Mouse (Mus musculus) heart, embryonic 11.5 days (tissue): ENCODE results near the gene Ifi27l2b. TPM values are rescaled to one million over a fixed set of nuclear protein-coding genes. Genes with fewer than 3 reads are reported as not detected.

ENCODE experiments used
- ATAC-seq: fragments of 200-750 bp; cut with Nextera tagmentation; replicated peaks from 2 replicates; pipeline ENCODE4 v1.8.0; 2017; ENCODE audit warnings: moderate library complexity; ENCODE audit not compliant: insufficient number of reproducible peaks, low FRiP score, low TSS enrichment
- H3K27ac ChIP-seq: fragments of 300-500 bp; sonication (generic); 2 replicates; pipeline ENCODE4 v1.5.1; 2014; ENCODE audit warnings: mild to moderate bottlenecking, low read depth, low read length
- H3K27me3 ChIP-seq: fragments of 300-500 bp; sonication (generic); 2 replicates; pipeline ENCODE4 v1.6.1; 2014; ENCODE audit warnings: mild to moderate bottlenecking, low read length, mixed read lengths; ENCODE audit not compliant: control insufficient read depth, insufficient read depth
- H3K36me3 ChIP-seq: fragments of 300-500 bp; sonication (generic); 2 replicates; pipeline ENCODE4 v1.6.1; 2014; ENCODE audit warnings: mild to moderate bottlenecking, low read length, moderate library complexity, mixed read lengths; ENCODE audit not compliant: control insufficient read depth, insufficient read depth
- H3K4me1 ChIP-seq: fragments of 300-500 bp; sonication (generic); 2 replicates; pipeline ENCODE4 v1.6.1; 2014; ENCODE audit warnings: low read length; ENCODE audit not compliant: control insufficient read depth, insufficient read depth
- H3K4me2 ChIP-seq: fragments of 300-500 bp; sonication (generic); 2 replicates; pipeline ENCODE4 v1.6.1; 2014; ENCODE audit warnings: mild to moderate bottlenecking, moderate library complexity
- H3K4me3 ChIP-seq: fragments of 300-500 bp; sonication (generic); 2 replicates; pipeline ENCODE4 v1.5.1; 2014; ENCODE audit warnings: low read depth, low read length
- H3K9ac ChIP-seq: fragments of 300-500 bp; sonication (generic); 2 replicates; pipeline ENCODE4 v1.6.1; 2014; ENCODE audit warnings: mild to moderate bottlenecking, low read depth, low read length, moderate library complexity
- H3K9me3 ChIP-seq: fragments of 300-500 bp; sonication (generic); replicated peaks from 2 replicates; pipeline ENCODE4 v1.6.1; 2016; ENCODE audit warnings: low read length; ENCODE audit not compliant: control insufficient read depth
- WGBS: fragments of 180-500 bp; shearing (Covaris S2); extraction: QIAGEN DNeasy Blood & Tissue Kit; methylation state at CpG from one replicate; pipeline ENCODE4 v1.1.7; 2014; ENCODE audit not compliant: insufficient replicate concordance; 5-methylcytosine and 5-hydroxymethylcytosine counted together
- polyA plus RNA-seq: library from polyadenylated mRNA; unstranded; fragments of >200 nt; fragmentation: Nextera tagmentation; extraction: Ambion mirVana; gene quantifications from 2 replicates; pipeline ENCODE4 v1.2.1, GENCODE M21; 2014

Gene Ifi27l2b
- polyA plus RNA-seq = not detected in 2 replicates

DNA sequence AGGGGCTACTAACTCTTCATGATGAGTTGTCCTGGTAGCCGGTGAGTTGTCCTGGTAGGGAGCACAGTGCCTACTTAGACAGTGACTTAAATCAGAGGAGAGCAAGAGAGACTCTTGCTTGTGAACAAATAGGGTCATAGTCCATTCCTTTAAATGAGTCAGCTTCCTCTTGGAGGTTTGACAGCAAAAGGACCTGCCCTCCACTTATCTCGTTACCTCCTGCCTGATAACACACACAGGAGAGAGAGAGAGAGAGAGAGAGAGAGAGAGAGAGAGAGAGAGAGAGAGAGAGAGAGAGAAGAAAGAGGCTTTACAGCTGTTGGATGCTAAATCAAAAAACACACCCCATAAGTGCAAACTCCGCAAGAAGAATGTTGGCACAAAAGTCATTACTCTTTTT is at the start of gene Ifi27l2b:
Gene Ifi27l2b, minus strand, starts transcription at position 84 of the 400 bp plus-strand sequence.
- ATAC-seq = no peak
- Histone ChIP-seq H3K9me3 (no peaks in the 10 kb centered on the region), H3K4me3 (no peak within 1 kb of the TSS), H3K36me3 (no peaks in the 10 kb centered on the region), H3K4me1 (no peaks in the 10 kb centered on the region), H3K27ac (no peak within 1 kb of the TSS), H3K9ac (no peak within 1 kb of the TSS), H3K27me3 (no peaks in the 10 kb centered on the region), H3K4me2 (no peak within 1 kb of the TSS)
- whole genome bisulfite sequencing = 41% methylated on average over 3 of the region's 3 CpGs

DNA sequence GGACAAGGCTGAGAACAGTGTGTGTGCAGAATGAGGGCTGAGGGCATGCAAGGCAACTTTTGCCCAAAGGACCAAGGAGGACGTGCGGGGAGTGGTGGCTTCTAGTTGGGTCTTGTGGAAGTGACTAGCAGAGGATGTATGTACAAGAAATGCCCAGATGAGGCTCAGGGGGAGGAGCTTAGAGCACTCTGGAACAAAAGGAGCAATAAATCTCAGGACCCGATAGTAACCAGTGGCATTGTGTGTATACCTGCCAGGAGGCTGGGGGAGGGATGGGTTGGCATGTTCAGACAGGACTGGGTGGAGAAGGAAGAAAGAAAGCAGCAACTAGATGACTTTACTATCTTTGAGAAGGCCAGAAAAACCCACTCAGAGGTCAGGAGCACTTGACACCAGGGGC is 47.4 kb upstream of the Ifi27l2b start:
- H3K27me3 ChIP-seq = no peaks in the 10 kb centered on the region
- H3K4me2 ChIP-seq = no peak overlapping the region
- no peak overlapping the region for H3K9ac ChIP-seq
- no peak overlapping the region for H3K4me3 ChIP-seq
- no peaks in the 10 kb centered on the region for H3K36me3 ChIP-seq
- H3K27ac ChIP-seq = no peak overlapping the region
- no peak for ATAC-seq
- no peaks in the 10 kb centered on the region for H3K4me1 ChIP-seq
- H3K9me3 ChIP-seq = no peaks in the 10 kb centered on the region
- 82% methylated on average over 3 of the region's 3 CpGs for WGBS

DNA sequence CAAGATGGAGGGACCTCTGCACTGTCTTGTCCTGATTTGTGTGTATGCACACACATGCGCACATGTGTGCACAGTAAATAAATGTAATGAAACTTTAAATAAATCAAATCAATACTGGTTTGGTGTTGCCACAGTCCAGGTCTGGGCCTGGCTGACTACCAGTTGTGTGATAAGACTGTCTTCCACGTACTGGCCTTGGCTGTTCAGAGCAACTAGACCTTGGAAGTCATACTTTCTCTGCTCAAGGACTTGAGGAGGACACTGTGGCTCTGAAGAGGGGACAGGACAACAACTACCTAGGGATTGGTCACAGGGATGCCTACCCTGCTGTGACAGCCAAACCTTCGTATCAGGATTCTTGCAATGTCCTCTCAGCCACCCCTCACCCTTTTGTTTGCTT is 46.3 kb upstream of the Ifi27l2b start:
- no peak for ATAC-seq
- Histone ChIP-seq H3K4me2 (no peak overlapping the region), H3K27me3 (no peaks in the 10 kb centered on the region), H3K9me3 (no peaks in the 10 kb centered on the region), H3K4me1 (no peaks in the 10 kb centered on the region), H3K9ac (no peak overlapping the region), H3K27ac (no peak overlapping the region), H3K4me3 (no peak overlapping the region), H3K36me3 (no peaks in the 10 kb centered on the region)
- WGBS = 76% methylated on average over 3 of the region's 3 CpGs

DNA sequence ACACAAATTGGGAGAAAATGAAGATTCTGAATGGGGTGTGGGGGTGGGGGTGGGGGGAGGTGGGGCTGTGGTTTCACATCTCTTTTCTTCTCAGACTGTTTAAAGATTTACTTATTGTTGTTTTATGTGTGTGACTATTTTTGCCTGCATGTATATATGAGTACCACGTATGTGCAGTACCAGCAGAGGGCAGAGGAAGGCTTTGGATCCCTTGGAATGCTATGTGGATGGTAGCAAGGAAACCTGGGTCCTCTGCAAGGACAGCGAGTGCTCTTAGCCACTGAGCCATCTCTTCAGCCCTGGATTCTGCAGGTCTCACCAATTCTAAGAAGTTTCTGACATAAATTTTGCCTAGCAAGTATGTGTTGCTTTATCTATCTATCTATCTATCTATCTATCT is 42.2 kb upstream of the Ifi27l2b start:
- 75% methylated on average over 2 of the region's 2 CpGs for WGBS
- Histone ChIP-seq H3K27ac (no peak overlapping the region), H3K27me3 (no peaks in the 10 kb centered on the region), H3K4me2 (no peak overlapping the region), H3K4me3 (no peak overlapping the region), H3K9ac (no peak overlapping the region), H3K36me3 (no peaks in the 10 kb centered on the region), H3K4me1 (no peaks in the 10 kb centered on the region), H3K9me3 (no peaks in the 10 kb centered on the region)
- no peak for ATAC-seq

DNA sequence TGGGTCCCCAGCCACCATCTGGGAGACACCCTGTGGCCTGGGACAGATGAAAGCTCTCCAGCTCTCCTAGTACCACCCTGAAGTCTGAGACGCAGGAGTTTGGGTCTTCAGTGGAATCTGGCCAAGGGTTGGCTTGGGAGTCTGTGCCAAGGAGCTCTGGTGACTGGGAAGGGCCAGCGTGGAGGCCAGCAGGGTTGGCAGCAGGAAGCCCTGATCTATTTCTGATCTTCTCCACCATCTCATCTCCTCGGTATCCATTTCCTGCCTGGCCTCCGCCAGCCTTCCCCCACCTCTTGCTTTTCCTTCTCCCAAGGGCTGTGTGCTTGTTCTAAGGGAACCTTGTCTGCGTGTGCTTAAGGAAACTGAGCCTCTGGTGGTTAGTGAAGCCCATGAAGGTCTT is 41.7 kb upstream of the Ifi27l2b start:
- Histone ChIP-seq H3K4me3 (no peak overlapping the region), H3K4me1 (no peaks in the 10 kb centered on the region), H3K36me3 (no peaks in the 10 kb centered on the region), H3K9me3 (no peaks in the 10 kb centered on the region), H3K4me2 (no peak overlapping the region), H3K27me3 (no peaks in the 10 kb centered on the region), H3K9ac (no peak overlapping the region), H3K27ac (no peak overlapping the region)
- ATAC-seq = no peak
- 55% methylated on average over 5 of the region's 5 CpGs for WGBS

DNA sequence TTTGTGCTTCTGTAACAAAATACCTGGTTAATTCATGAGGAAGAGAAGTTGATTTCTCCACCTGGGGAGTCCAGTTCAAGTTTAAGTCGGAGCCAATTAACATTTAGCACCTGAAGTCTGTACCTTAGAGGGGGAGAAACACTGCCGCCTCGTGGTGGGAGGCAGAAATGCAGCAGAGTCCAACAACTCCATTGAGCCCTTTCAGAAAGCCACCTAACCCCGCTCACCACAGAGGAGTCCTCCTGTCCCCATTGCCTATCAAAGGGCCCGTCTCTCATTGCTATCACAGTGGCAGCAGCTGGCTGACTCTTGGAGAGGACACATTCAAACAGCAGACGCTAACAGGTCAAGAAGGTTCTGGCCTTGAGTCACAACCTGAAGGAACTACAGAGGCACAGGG is 37.5 kb upstream of the Ifi27l2b start:
- Histone ChIP-seq H3K4me3 (no peak overlapping the region), H3K4me2 (no peak overlapping the region), H3K27ac (no peak overlapping the region), H3K9ac (no peak overlapping the region), H3K36me3 (no peaks in the 10 kb centered on the region), H3K9me3 (no peaks in the 10 kb centered on the region), H3K4me1 (no peaks in the 10 kb centered on the region), H3K27me3 (no peaks in the 10 kb centered on the region)
- no peak for ATAC-seq
- 26% methylated on average over 6 of the region's 6 CpGs for WGBS

DNA sequence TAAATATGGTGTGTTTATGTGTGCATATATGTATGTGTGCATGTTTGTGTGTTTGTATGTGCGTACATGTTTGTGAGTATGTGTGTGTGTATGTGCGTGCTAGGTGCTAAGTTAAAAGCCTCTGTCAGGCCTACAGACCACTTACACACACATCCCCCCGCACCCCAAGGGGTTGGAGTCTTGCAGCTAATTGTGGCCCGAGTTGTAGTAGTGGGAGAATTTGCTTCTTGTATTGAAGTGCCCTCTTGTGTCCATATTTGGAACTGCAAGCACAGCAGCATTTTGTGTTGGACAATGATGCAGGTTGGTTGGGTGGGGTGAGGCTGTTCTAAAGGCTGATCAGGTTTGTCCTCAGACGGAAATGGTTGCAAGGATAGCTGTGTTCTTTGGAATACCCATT is 35.7 kb upstream of the Ifi27l2b start:
- Histone ChIP-seq H3K4me2 (no peak overlapping the region), H3K9me3 (no peaks in the 10 kb centered on the region), H3K4me3 (no peak overlapping the region), H3K9ac (no peak overlapping the region), H3K27ac (no peak overlapping the region), H3K4me1 (no peaks in the 10 kb centered on the region), H3K36me3 (no peaks in the 10 kb centered on the region), H3K27me3 (no peaks in the 10 kb centered on the region)
- no peak for ATAC-seq
- 38% methylated on average over 5 of the region's 5 CpGs for WGBS

DNA sequence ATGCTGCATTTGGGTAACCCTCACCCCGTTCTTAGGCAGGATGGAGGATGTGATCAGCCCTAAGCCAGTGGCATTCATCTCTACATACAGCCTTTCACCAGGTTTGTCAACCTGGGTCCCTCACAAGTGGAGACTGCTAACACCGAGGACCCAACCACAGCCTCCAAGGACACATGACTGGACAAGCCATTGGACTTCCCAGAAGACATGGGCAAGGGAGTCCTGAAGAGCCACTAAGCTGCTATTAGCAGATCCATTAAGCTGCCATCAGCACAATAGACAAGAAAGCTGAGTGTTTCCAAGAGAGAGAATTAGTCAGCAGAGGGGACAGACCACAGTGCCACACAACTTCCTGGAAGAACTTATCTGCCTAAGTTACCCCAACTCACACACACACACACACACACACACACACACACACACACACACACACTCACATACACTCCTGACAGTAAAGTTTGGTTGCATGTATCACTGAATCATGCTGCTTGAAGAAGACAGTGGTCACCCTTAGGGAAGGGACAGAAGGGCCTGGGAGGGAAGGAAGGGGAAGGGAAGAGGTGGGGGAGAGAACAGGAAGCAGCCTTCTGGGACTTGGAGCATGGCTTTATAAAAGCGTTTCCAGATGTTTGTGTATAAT is 34.2 kb upstream of the Ifi27l2b start:
- H3K36me3 ChIP-seq = no peaks in the 10 kb centered on the region
- H3K27ac ChIP-seq = no peak overlapping the region
- no peak overlapping the region for H3K4me2 ChIP-seq
- H3K4me1 ChIP-seq = no peaks in the 10 kb centered on the region
- no peaks in the 10 kb centered on the region for H3K27me3 ChIP-seq
- ATAC-seq = no peak
- no peak overlapping the region for H3K4me3 ChIP-seq
- H3K9me3 ChIP-seq = no peaks in the 10 kb centered on the region
- H3K9ac ChIP-seq = no peak overlapping the region
- WGBS = 65% methylated on average over 3 of the region's 3 CpGs

DNA sequence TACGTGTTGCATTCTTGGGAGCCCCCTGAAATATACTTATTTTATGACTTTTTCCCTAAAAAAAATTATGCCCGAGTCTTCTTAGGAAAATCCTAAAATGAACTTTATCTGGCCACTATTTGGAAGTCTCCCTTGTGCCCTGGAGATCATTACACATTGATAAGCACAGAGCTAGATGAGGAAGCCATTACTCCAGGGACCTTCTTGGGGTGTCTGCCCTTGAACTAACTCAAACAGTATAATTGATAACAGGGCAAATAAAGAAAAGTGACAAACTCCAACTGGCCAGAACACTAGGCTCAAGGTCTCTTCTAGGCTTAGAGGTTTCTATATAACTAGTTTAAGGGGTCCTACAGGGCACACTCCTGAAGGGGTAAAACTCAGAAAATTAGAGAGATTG is 30.7 kb upstream of the Ifi27l2b start:
- Histone ChIP-seq H3K4me2 (no peak overlapping the region), H3K4me1 (no peaks in the 10 kb centered on the region), H3K9ac (no peak overlapping the region), H3K4me3 (no peak overlapping the region), H3K27me3 (no peaks in the 10 kb centered on the region), H3K36me3 (no peaks in the 10 kb centered on the region), H3K9me3 (no peaks in the 10 kb centered on the region), H3K27ac (no peak overlapping the region)
- WGBS = 75% methylated on average over 2 of the region's 2 CpGs
- no peak for ATAC-seq
